Mouse (Mus musculus) myocyte (in vitro differentiated cells): ENCODE measurements at regions not wholly inside any gene's neighbourhood (a gene's known extent, or its start where the extent isn't known, plus 50 kb on each side); places are given as distances from the start of the nearest gene placed in this dataset.

Experiments
- H3K27me3 ChIP-seq: one replicate; pipeline ENCODE4 v1.6.1; 2011; ENCODE audit not compliant: control insufficient read depth, insufficient read depth, insufficient read length
- H3K36me3 ChIP-seq: one replicate; pipeline ENCODE4 v1.6.1; 2011; ENCODE audit not compliant: control insufficient read depth, insufficient read depth
- H3K4me2 ChIP-seq: one replicate; pipeline ENCODE4 v1.6.1; 2011; ENCODE audit warnings: low read depth, control low read depth
- H3K4me3 ChIP-seq: one replicate; pipeline ENCODE4 v1.5.1; 2011; ENCODE audit warnings: mild to moderate bottlenecking, control low read depth, moderate library complexity
- H3K79me2 ChIP-seq: one replicate; pipeline ENCODE4 v1.6.1; 2011; ENCODE audit not compliant: control insufficient read depth, insufficient read depth
- H3ac ChIP-seq: one replicate; pipeline ENCODE4 v1.6.1; 2011; ENCODE audit not compliant: control insufficient read depth, insufficient read length
- CEBPB ChIP-seq: IDR thresholded peaks from 2 replicates; pipeline ENCODE4 v1.6.1; 2011; ENCODE audit warnings: mild to moderate bottlenecking, moderate library complexity; ENCODE audit not compliant: poor library complexity, insufficient read depth, severe bottlenecking
- E2F4 ChIP-seq: IDR thresholded peaks from one replicate; pipeline ENCODE4 v1.6.1; 2011; ENCODE audit warnings: mild to moderate bottlenecking, control low read depth, moderate library complexity; ENCODE audit not compliant: insufficient read depth
- MAX ChIP-seq: IDR thresholded peaks from one replicate; pipeline ENCODE4 v1.6.1; 2011; ENCODE audit warnings: low read depth, mild to moderate bottlenecking, control low read depth
- MYOD1 ChIP-seq, 3 experiments: IDR thresholded peaks; one replicate each; pipeline ENCODE4 v1.6.1; 2011; ENCODE audit warnings: control low read depth in 2 of 3, low read depth in 2 of 3, mild to moderate bottlenecking in 2 of 3, moderate library complexity in 1 of 3; ENCODE audit not compliant: insufficient read length in 2 of 3, control insufficient read depth in 1 of 3
- MYOG ChIP-seq, 3 experiments: IDR thresholded peaks; one replicate each; pipeline ENCODE4 v1.6.1; 2011; ENCODE audit warnings: control low read depth in 2 of 3, low read depth in 2 of 3, mild to moderate bottlenecking in 2 of 3; ENCODE audit not compliant: insufficient read length in 2 of 3, control insufficient read depth in 1 of 3, insufficient read depth in 1 of 3
- POLR2A ChIP-seq: IDR thresholded peaks from one replicate; pipeline ENCODE4 v1.6.1; 2011; ENCODE audit warnings: low read depth, mild to moderate bottlenecking, control low read depth, moderate library complexity; ENCODE audit not compliant: insufficient read length
- POLR2AphosphoS2 ChIP-seq: IDR thresholded peaks from one replicate; pipeline ENCODE4 v1.6.1; 2011; ENCODE audit warnings: low read depth, control low read depth; ENCODE audit not compliant: insufficient read length
- REST ChIP-seq: IDR thresholded peaks from one replicate; pipeline ENCODE4 v1.6.1; 2011; ENCODE audit warnings: mild to moderate bottlenecking, control low read depth, moderate library complexity; ENCODE audit not compliant: insufficient read depth, insufficient read length
- SRF ChIP-seq: IDR thresholded peaks from one replicate; pipeline ENCODE4 v1.6.1; 2011; ENCODE audit warnings: low read depth; ENCODE audit not compliant: control insufficient read depth, insufficient read length
- TCF12 ChIP-seq: IDR thresholded peaks from one replicate; pipeline ENCODE4 v1.6.1; 2011; ENCODE audit warnings: mild to moderate bottlenecking, control low read depth; ENCODE audit not compliant: poor library complexity, insufficient read depth, severe bottlenecking
- TCF3 ChIP-seq: IDR thresholded peaks from one replicate; pipeline ENCODE4 v1.6.1; 2011; ENCODE audit warnings: low read depth, control low read depth; ENCODE audit not compliant: insufficient read length
- USF1 ChIP-seq: IDR thresholded peaks from one replicate; pipeline ENCODE4 v1.6.1; 2011; ENCODE audit warnings: low read depth, mild to moderate bottlenecking, control low read depth, moderate library complexity

DNA sequence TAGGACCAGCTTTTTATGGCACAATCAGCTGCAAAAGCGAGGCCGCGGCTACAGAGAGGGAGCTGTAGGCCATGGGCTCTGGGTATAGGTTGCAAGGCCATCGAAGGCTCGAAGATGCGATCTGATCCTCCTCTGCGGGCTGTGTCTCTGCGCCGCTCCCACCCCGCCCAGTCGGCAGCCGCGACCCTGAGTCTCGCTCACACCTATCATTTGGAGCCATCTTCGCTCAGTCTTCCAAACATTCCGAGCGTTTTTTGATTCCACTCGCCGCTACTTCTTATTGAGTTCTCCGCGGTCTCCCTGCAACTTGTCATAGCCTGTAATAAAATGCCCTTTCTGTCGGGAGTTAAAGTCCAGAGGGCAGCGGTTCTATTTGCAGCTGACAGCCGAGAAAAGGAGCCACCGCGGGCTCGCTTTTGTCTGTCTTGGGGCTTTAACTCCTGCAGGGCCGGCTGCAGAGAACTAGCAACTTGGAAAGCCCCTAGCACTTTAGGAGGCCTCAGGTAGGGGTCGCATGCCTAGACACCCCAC, 78.6 kb downstream of the Nr2f2 start:
- Histone ChIP-seq H3K4me2 (peak overlapping the region; percentile 18), H3K4me3 (no peak overlapping the region), H3ac (no peak overlapping the region), H3K36me3 (no peaks in the 10 kb centered on the region), H3K79me2 (no peaks in the 10 kb centered on the region), H3K27me3 (no peaks in the 10 kb centered on the region)
- no peak for TF ChIP-seq TCF12
- TF ChIP-seq TCF3: no peak
- no peak for TF ChIP-seq MYOD1 (IDR thresholded peaks at IDR 0.05; ENCODE audit: control insufficient read depth in 1 of 3, insufficient read length in 2 of 3, low read depth in 2 of 3)
- TF ChIP-seq REST: no peak
- no peak for TF ChIP-seq SRF
- no peak for TF ChIP-seq MYOG (IDR thresholded peaks at IDR 0.05; ENCODE audit: control insufficient read depth in 1 of 3, insufficient read depth in 1 of 3, insufficient read length in 2 of 3, low read depth in 2 of 3)
- no peak for TF ChIP-seq USF1
- no peak for TF ChIP-seq POLR2A

DNA sequence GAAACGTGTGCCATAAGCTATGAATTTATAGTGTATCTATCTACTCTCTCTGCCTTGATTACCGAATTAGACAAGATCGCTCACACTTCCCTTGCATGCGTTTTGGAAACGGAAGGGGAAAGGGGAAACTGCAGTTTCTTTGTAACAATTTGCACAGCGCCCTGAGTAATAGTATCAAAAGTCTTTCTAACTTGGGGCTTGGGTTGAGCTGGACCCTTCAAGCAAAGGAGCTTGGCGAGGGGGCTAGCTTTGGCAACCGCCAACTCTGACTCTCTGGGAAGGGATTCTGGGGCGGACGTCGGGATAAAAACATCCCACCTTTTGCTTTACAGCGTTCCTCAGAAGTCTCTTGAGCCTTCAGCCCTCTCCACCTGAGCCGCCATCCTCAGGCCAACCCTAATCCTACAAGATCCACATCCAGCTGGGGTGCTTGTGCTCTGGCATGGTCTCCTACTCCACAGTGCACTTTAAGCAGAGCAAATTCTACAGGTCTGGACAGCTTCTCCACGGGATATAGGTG, 79.6 kb downstream of the Nr2f2 start:
- TF ChIP-seq E2F4 (no peak), MYOG (IDR thresholded peaks at IDR 0.05; ENCODE audit: control insufficient read depth in 1 of 3, insufficient read depth in 1 of 3, insufficient read length in 2 of 3, low read depth in 2 of 3) (no peak), POLR2A (no peak), CEBPB (no peak), TCF12 (no peak), MYOD1 (IDR thresholded peaks at IDR 0.05; ENCODE audit: control insufficient read depth in 1 of 3, insufficient read length in 2 of 3, low read depth in 2 of 3) (no peak), REST (no peak), POLR2AphosphoS2 (no peak), SRF (no peak), USF1 (no peak), TCF3 (no peak), MAX (no peak)
- Histone ChIP-seq H3K79me2 (no peaks in the 10 kb centered on the region), H3ac (no peak overlapping the region), H3K27me3 (no peaks in the 10 kb centered on the region), H3K4me3 (no peak overlapping the region), H3K36me3 (no peaks in the 10 kb centered on the region), H3K4me2 (no peak overlapping the region)

- Histone ChIP-seq H3K4me3 (no peak overlapping the region), H3K79me2 (no peaks in the 10 kb centered on the region), H3K36me3 (no peaks in the 10 kb centered on the region), H3K4me2 (no peak overlapping the region), H3ac (no peak overlapping the region), H3K27me3 (no peaks in the 10 kb centered on the region)
- no peak for TF ChIP-seq POLR2AphosphoS2
- no peak for TF ChIP-seq POLR2A
- TF ChIP-seq SRF: no peak
- TF ChIP-seq TCF3: no peak
- TF ChIP-seq CEBPB: no peak
- no peak for TF ChIP-seq MYOD1 (IDR thresholded peaks at IDR 0.05; ENCODE audit: control insufficient read depth in 1 of 3, insufficient read length in 2 of 3, low read depth in 2 of 3)
- TF ChIP-seq E2F4: no peak
- no peak for TF ChIP-seq TCF12
- TF ChIP-seq USF1: no peak
- no peak for TF ChIP-seq REST
- TF ChIP-seq MYOG (IDR thresholded peaks at IDR 0.05; ENCODE audit: control insufficient read depth in 1 of 3, insufficient read depth in 1 of 3, insufficient read length in 2 of 3, low read depth in 2 of 3): no peak
- TF ChIP-seq MAX: no peak
Observed at GRCm38 (mm10) chr7:70285344-70285743, 81.2 kb downstream of the Nr2f2 start.

DNA sequence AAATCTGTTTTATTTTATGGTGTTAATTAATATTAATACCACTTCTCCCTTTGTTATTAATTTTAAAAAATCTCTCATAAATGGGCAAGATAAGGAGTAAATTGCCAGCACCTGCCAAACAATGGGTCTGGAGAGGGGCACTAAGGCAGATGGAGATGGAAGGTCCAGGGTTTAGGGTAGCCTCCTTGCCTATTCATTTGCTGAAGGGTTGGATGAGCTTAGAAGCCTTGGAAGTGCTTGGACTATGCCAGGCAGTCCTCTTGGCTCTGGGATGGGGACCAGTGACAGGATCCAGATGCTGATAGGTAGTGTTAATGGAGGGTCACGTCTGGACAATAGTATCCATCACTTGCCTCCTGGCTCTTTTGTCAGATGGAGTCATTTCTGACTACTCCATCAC, 82.7 kb downstream of the Nr2f2 start:
- TF ChIP-seq REST (no peak), USF1 (no peak), MAX (no peak), MYOG (IDR thresholded peaks at IDR 0.05; ENCODE audit: control insufficient read depth in 1 of 3, insufficient read depth in 1 of 3, insufficient read length in 2 of 3, low read depth in 2 of 3) (no peak)
- no peak overlapping the region for H3K4me2 ChIP-seq

DNA sequence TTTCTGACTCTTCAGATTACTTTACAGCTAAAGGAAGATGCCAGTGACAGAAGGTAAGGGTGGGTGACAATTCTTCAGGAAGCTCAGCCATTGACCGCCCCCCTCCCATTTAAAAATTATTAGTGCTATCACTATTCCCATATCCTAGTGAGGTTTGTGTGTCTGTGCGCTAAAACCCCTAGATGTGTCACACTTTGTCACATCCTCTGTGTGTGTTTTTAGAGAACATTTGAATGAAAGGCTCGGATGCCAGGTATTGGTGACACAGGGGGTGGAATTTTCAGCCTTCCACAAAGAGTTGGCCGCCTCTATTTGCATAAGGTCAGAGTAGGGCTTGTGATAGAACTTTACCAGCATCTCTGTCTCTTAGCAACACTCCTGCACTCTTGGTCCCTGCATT, 83.4 kb downstream of the Nr2f2 start:
- Histone ChIP-seq H3K27me3 (no peaks in the 10 kb centered on the region), H3K36me3 (no peaks in the 10 kb centered on the region), H3K79me2 (no peaks in the 10 kb centered on the region), H3K4me2 (no peak overlapping the region), H3ac (no peak overlapping the region), H3K4me3 (no peak overlapping the region)
- TF ChIP-seq POLR2AphosphoS2 (no peak), POLR2A (no peak)

More for the DNA sequence above, 82.7 kb downstream of the Nr2f2 start:
- H3K36me3 ChIP-seq: no peaks in the 10 kb centered on the region
- H3K79me2 ChIP-seq: no peaks in the 10 kb centered on the region
- no peak overlapping the region for H3ac ChIP-seq
- no peak overlapping the region for H3K4me3 ChIP-seq
- no peaks in the 10 kb centered on the region for H3K27me3 ChIP-seq
